Mouse (Mus musculus): ENCODE measurements around the gene Nacc2. TPM values are rescaled to one million over a fixed set of nuclear protein-coding genes. Genes with fewer than 3 reads are reported as not detected.

Gene Nacc2
- total RNA-seq, 2 experiments from 2014 or later = 13.4 to 14.5 TPM

DNA sequence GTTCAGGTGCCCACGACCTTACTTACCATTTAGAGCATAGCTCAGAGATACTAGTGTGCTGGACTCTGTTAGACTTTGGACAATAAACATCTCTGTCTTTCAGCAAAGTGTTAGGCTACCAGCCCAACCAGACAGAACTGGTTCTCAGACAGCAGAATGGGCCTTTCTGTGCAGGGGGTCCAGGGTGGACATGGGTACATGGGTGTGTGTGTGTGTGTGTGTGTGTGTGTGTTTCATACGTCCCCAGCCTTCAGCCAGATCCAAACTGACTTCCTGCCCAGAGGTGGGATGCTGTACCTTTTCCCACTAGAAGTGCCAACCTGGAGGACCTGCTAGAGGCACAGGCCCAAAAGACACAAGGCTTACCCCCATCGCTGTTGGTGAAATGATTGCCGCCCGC lies 23.8 kb downstream of the Nacc2 start:
- DNase-seq = no peak

DNA sequence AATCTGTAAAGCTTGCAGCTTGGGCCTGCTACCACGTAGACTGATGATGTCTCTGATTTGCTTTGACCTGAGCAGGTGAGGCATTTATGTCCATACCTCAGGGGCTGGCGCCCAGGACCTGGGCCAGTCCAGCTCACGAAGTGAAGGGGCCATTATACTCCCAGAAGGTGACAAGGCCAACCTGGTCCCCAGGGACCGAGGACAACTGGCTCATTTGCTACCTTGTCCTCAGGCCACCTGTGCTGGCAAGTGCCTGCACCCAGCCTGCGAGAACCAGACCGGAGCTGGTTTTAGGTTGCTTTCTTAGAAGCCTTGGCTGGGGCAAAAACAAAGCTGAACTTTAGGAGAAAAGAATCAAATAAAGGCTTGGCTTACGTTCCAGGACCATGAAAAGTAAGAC lies 29.1 kb downstream of the Nacc2 start:
- DNase-seq = no peak

DNA sequence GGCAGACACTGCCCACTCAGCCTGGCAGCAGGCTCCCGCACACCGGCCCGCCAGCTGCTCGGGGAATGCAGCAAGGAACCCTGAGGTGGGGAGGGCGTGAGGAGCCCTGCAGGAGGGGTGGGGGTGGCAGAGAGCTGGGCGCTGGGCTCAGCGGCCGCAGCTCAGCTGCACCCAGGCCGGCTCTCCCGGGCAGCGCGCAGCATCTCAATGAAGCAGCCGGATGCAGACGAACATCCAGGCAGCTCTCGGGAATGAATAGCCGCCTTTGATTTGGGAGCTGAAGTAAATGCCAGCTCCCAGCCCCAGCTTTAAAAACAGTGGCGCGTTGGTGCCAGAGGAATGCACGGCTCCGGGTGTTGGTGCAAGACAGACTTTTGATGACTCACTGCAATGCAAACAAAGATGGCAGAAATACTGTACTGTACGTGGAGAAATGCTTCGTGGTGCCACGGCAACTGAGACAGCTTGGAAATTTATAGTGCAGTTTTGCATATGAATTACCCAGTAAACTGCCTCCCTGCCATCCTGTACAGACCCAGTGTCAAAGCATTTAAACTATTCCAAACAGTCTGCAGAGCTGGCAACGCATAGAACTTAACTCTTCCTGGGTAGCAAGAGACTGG lies 31.1 kb downstream of the Nacc2 start:
- peak; percentile 39 for DNase-seq

DNA sequence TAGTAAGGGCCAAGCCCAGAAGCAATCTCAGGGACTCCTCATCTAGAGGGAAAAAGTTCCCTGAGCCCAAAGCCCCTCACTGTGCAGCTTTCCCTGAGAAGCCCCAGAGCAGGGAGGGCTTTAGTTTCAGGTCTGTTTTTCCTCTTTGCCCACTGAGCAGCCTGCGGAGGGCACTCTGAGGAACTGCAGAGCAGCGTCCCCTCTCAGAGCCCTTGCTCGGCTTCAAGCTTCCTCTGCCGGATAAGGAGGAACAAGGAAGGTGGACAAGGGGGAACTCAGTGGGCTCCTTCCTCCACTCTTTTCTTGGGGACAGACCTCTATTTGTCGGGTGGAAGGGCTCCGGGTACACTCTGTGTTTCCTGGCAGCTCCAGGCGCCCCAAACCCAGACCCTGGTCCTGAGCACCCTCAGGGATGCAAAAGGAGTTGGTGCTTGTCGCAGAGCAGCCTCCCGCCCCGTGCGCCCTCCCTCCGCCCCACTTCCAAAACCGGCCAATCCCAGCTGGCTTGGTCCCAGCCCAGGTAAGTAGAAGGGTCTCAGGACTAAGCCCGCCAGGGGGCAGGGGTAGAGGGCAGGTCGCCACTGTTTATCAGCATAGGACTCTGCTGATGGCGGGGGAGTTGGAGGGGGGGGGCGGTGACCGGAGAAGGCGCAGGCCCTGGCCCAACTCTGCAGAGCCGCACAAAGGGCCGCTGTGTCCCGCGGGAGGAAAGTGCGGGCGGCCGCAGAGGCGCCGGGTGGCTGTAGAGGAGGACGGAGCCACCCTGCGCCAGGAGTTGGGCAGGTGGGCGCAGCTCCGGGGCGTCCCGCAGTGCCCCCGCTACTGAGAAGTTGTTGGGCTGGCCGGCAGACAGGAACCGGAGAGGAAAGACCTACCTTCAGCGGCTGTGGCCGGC lies 31.9 kb downstream of the Nacc2 start:
- no peak for DNase-seq

DNA sequence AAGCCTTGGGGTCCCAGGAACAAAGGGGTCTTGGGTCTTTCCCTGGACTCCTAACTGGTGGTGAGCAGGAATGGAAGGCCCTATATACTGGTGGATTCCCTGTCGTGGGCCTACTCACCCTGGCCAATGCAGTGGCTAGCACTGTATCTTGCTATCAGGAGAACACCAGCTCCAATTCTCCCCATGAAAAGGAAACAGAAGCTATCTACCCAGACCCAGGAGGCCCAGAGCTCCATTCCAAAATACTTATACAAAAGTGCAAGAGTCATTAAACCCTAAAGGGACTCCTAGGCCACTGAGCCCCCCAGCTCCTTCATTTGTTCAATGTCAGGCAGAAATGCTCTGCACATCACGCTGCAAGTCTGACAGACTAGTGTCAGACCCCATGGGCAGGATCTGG lies 34.0 kb downstream of the Nacc2 start:
- DNase-seq = no peak

DNA sequence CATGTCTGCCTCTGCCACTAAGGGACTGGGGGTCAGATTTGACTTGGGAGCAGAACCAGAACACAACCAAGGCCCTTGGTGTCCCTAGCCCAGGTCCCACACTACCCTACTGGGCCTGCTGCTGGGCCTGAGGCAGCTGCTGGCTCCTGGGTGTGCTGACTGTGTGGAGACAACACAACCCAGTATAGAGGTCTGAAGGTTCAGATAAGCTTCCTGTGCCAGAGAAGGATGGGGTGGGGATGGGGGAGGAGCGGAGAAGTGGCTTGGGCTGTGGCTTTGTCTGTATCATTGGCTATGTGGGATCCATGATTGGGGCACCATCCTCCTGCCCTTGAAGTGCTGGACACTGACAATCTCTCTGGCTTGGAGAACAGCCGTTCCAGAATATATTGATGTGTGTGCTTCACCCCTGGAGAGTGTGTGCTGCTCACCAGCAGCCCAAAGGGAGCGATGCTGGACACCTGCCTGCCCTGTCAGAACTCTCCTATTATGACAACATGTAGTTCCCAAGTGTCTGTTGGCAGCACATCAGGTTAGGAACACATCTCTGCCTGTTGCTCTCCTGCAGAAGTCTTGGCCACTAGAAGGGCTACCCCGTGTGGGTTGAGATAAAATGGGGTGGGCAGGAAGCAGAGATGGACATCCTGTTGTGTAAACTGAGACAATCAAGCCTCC lies 36.0 kb downstream of the Nacc2 start:
- DNase-seq = no peak

DNA sequence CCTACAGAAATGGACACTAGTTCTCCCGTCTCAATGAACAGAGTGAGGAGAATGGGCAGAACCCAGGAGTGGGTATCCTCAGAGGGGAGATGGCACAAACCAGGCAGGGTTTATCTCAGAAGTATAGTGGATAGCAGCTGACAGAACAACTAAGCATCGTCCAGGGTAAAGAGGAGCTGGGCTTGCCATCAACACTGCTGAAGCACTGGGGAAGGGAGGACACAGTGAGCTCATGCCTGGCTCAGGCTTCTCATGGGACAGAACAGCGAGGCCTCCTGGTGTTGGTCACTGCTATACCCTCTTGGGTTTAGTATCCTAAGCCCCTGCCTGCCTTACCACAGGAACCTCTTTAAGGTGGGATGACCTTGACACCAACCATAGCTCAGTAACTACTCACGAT lies 36.5 kb downstream of the Nacc2 start:
- DNase-seq = no peak

DNA sequence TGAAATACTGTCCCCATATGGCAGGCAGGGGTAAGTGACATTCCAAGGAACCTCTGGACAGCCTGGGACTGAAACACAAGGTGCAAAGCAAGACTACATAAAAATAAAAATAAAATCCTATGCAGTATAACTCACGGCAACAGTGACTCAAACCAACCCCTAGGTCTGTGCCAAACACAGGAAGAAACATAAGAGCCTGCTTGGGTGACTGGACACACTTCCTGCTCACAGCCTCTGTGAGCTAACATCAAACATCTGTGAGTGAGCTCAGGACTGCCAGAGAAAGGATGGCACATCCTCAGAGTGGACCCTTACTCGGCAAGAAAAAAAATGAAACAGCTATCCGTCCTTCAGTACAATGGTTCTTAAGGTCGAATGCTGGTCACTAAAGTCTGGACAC lies 40.1 kb downstream of the Nacc2 start:
- no peak for DNase-seq

DNA sequence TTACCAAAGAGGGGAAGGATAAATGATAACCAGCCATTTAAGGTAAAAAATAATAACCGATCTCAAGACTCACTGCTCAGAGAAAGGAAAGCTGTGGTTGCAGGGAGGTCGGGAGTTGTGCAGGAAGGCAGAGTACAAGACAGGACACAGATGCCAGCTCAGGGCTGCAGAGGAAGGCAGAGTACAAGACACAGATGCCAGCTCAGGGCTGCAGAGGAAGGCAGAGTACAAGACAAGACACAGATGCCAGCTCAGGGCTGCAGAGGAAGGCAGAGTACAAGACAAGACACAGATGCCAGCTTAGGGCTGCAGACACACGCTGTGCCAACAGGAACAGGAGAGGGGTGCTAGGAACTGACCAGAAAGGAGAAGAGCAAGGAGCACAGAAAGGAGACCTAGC lies 42.2 kb downstream of the Nacc2 start:
- no peak for DNase-seq

DNA sequence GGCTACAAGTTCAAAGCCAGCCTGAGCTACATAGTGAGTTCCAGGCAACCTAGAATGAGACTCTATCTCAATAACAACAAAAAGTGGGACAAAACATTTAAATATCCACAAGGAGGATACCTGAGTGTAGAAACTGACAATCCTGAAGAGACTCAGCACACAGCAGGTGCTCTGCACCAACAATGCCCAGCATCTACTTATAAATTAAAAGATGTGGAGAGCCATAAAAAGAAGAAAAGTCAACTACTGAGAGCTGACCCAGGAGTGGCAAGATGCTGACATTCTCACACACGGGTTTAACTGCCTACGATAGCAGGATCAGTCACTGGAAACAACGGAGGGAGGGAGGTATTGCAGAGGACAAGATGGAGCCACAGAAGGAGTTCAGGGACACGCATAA lies 43.6 kb downstream of the Nacc2 start:
- DNase-seq = no peak

DNA sequence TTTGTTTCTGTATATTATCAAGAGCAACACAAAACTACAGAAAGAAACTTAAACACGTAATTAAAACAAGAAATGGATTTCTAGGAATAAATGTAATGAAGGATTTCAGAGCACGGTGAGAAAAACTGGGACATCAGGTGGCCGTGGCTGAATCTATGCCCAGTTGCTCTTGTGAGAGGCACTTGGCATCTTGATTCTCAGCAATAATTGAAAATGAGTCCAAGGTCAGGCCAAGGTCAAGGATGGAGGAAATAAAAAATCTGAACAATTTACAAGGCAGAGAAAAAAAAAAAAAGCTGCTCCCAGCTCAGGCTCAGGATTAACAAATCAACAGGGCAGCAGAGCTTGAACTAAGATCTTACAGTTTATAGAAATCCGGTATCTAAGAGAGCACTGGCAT lies 46.0 kb downstream of the Nacc2 start:
- no peak for DNase-seq

DNA sequence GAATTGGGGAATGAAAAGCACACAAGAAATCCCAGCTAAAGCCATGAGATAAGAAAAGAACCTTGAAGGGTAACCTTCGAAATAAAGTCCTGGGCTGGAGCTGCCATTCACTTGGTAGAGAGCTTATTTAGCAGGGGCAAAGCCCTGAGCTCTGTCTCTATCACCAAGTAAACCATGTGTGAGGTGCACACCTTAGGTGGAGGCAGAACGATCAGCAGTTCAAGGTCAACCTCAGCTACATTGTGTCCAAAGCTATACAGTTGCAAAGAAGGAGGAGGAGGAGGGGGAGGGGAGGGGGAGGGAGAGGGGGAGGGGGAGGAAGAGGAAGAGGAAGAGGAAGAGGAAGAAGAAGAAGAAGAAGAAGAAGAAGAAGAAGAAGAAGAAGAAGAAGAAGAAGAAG lies 46.9 kb downstream of the Nacc2 start:
- DNase-seq = no peak

DNA sequence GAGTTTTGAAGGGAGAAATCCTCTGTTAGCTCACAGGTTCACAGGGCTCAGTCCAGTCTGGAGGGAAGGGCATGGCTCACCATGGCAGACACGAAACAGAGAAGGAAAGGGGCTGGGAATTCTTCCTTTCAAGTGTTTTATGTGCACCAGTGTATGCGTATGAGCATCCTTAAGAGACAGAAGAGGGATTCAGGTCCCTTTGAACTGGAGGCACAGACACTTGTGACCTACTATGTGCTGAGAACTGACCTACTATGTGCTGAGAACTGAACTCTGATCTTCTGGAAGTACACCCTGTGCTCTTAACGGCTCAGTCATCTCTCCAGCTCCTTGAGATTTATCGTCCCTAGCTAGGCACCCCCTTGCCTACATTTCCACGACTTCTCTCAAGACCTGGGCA lies 48.5 kb downstream of the Nacc2 start:
- DNase-seq = no peak

DNA sequence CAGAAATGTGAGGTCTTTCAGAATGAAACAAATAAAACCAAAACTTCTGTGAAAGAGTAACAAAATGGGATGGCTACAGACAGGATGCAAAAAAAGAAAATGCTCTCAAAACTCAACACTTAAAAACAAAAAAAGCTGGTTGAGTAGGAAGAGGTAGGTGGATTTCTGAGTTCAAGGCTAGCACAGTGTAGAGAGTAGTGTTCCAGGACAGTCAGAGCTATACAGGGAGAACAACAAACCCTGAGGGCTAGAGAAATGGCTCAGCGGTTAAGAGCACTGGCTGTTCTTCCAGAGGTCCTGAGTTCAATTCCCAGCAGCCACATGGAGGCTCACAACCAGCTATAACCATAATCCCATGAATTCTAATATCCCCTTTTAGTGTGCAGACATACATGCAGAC lies 54.4 kb downstream of the Nacc2 start:
- no peak for DNase-seq

DNA sequence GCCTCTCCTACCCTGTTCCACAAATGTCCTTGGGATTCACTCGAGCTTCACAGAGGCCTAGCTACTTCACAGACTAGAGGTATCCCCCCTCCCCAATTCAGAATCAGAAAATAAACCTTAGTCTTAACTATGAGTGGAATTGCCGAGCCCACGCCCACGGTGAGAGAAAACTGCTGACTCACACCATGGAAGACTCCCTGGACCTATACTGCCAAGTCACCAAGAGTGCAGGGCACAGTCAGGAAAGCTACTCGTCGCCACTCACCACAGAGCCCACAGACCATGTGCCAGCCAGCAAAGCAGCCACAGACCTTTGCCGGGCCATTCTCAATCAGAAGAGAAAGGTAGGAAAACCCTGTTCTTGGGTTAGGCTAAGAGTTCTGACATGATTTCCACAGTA lies 54.8 kb downstream of the Nacc2 start:
- no peak for DNase-seq

DNA sequence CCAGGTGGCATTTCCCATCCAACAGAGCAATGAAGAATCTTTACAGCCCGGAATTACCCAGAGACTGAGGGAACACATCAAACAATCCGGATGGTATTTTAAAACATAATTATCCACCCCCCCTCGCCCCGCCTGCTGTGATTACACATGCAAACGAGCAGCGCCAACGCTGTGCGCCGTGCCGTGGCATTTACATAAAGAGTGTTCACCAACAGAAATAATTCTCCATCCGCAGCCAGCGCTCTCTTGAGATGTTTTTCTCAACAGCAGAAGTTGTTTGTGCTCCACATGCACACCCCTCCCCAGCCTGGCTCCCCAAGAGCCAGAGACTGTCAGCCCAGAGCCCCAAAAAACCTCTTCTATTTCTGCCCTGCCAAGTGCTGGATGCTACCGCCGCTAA lies 56.5 kb downstream of the Nacc2 start:
- no peak for DNase-seq

DNA sequence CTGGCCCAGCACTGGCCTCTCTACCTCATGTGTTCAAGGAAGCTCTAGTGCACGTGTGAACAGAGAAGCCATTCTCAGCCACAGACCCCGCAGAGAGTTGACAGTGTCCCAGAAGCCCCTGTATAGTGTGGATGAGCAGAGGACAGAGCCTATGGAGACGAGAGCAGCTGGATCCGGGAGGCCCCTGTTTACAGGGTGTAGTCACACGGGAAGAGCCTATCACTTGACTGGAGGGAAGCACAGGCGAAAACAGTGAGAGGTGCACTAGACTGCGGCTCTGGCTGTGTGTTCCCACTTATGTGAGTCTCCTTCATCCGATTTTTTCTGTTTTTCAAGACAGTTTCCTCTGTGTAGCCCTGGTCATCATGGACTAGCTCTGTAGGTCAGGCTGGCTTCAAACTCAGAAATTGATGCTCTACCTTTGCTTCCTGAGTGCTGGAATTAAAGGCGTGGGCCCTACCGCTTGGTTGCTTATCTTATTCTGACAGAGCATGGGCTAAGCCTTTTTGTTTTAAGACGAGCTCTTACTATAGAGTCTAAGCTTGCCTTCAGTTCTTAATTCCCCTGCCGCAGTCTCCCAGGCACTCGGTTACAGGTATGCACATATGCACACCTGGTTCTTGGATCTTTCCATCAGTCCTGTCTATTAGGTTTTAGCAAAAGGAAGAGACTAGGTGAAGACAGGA lies 60.1 kb downstream of the Nacc2 start:
- DNase-seq = no peak

DNA sequence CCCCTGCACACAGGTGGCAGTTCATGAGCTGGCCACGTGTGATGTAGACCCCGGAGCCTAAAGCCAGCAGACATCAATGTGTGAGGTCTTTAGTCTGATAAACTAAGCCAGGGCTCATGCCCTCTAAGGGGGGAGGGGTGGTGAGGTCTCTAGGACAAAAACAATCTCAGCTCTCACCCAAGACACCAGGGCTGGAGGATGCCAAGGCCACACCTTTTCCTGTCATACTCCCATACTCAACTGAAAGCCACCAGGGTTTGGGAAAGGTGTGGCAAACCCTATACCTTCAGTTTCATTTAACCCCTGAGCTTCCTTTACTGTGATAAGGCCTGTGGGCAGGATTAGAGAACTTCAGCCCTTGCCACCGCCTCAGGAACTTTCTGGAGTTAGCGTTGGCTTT lies 60.8 kb downstream of the Nacc2 start:
- DNase-seq = no peak

DNA sequence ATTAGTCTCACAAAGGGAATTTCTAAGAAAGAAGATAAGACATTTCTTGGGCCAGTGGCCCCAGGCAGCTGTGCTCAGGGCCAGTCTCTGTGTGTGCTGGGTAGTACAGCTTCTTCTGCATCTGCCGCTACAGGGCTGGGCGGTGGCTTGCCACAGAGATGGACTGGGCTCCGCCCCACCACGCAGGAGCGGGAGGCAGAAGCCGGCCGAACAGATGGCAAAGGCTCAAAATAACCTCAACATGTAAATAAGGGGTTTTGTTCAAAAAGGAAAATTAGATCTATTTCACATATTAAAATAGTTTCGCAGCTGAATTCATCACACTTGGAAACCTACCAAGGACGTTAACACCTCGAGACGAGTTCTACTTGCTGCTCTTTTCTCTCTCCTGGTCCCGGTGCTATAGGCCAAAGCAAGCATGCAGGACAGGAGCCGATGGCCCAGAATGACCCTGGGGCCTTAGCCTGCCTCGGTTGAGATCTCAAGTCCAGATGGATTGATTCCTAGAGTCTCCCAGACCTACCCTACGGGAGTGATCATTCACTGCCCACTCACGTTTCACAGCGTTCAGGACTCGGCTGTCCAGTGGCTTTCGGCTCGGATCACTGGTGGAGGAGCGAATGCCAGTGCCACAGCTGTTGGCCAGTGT lies 61.9 kb downstream of the Nacc2 start:
- DNase-seq = no peak

DNA sequence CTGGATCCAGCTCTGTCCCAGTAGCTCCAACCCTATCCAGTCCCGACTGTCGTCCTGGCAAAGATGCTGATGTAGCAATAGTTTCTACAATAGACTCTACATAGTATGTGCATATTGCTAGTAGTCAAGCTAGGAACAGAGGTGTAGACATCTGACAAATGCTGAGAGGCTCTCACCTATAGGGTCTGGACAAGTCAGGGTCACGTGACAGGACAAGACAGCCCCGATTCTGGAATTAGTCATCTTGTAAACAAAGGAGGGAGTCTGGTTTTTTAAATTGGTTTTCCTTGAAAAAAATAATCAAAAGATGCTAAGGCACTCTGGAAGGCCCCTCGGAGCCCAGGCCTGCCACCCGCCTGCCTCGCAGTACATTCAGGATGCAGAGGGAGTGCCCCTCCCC lies 66.0 kb downstream of the Nacc2 start:
- no peak for DNase-seq

DNA sequence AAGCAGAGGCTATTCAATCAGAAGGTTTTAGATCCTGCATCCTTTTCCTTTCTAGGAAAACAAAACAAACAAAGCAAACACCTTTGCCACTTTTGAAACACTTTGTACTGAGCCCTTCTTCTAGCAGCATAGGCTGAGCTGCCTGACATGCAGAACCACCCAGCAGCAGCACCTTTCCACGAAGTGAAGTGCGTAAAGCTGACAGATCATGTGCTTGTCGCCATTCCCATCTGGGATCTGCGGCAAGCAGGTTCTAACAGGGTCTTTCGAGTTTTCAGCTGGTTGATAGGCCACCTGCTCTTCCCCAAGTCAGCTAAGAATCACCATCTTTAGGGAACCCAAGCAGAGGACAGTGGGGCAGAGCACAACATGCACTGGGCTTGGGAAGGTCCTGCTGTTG lies 66.8 kb downstream of the Nacc2 start:
- DNase-seq = no peak

DNA sequence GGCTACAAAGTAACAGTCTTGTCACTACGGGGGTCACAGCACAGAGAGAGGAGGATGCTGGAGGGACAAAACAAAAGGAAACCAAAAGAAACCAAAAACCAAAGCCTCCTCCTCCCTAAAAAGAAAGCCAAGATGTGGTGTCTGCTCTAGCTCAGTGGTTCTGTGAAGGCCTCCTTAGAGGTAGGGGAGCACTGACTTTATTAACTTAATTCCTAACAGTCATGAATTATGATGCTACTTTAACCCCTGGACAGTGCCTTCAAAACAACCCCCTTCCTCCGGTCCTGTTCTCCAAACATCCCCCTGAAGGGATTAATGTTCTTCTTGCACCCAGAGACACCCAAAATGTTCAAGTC lies 67.3 kb downstream of the Nacc2 start:
- DNase-seq = no peak

All from gastrocnemius, postnatal 10 days (tissue).